Mouse (Mus musculus) liver, embryonic 14.5 days (tissue): ENCODE data around the gene Fam163b.

Experiments
- CTCF ChIP-seq: IDR thresholded peaks from 2 replicates; pipeline ENCODE4 v1.5.1; 2016; ENCODE audit warnings: antibody characterized with exemption, low read depth, control low read depth
- EP300 ChIP-seq: IDR thresholded peaks from 2 replicates; pipeline ENCODE4 v1.6.1; 2016; ENCODE audit warnings: antibody characterized with exemption, low read depth

- TF ChIP-seq CTCF (no peak), EP300 (no peak)
Observed at GRCm38 (mm10) chr2:27097776-27098175, 44.5 kb downstream of the Fam163b start.
